Mouse (Mus musculus): ENCODE measurements around the gene Tm4sf19. TPM values are rescaled to one million over a fixed set of nuclear protein-coding genes. Genes with fewer than 3 reads are reported as not detected.

The Tm4sf19 gene
- not detected in 2 replicates for total RNA-seq (2014; fragmentation: Nextera tagmentation)
- 0.12 and 0.60 TPM in 2 replicates for total RNA-seq (2017)
- polyA plus RNA-seq (2012): not detected in 2 replicates

DNA sequence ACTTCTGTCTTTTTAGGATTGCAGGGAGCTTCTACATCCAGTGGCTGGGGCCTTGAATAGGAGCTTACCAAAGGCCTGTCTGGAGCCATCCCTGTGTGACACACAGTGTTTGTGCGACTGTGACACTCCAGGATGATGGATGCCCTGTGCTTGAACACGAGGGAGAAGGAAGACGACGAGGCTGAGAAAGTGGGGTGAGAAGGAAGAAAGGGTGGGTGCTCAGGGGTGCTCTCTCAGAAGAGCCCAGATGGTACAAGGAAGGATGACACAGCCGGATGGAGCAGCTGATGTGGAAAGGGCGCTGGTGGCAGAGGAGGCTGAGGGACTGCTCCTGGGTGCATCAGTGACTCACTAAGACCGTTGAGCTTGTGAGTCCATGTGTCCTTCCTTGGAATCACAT is at the start of gene Tm4sf19:
Gene Tm4sf19 (plus strand): TSS at position 240 of the 400 bp plus-strand sequence.
- Histone ChIP-seq H3K9me3 (replicated peaks) (no peaks in the 10 kb centered on the region), H3K4me3 (ENCODE audit: low read depth, low read length) (no peak within 1 kb of the TSS)
- no peak for ATAC-seq (ENCODE audit: extremely low read depth, insufficient number of reproducible peaks, low FRiP score, poor library complexity, severe bottlenecking)

DNA sequence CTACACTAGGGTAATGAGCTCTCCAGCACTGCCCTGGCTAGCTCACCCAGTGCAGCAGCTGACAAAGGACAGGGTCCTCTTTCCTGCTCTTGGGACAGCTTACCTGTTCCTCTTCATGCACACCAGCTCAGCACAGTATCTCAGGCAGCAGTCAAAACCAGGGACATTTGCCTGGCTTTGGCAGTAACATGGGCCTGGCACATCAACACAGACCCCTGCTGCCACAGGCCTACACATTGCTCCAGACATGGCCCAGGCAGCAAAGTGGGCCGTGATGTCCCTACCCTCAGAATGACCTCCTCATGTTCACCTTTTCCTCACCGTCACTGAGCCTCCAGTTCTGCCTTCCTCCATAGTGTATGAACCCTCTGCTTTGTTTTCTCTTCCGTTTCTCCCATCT is 49.5 kb upstream of the Tm4sf19 start:
- Histone ChIP-seq H3K9me3 (replicated peaks) (no peaks in the 10 kb centered on the region), H3K4me3 (ENCODE audit: low read depth, low read length) (no peak overlapping the region), H3K36me3 (replicated peaks) (peaks cover 36% of the 10 kb centered on the region), H3K4me1 (ENCODE audit: insufficient read depth, low read depth, low read length) (peaks cover 8% of the 10 kb centered on the region), H3K27me3 (ENCODE audit: insufficient read depth, low read length) (no peaks in the 10 kb centered on the region)
- no peak for ATAC-seq (ENCODE audit: extremely low read depth, insufficient number of reproducible peaks, low FRiP score, poor library complexity, severe bottlenecking)
- no peak for DNase-seq (ENCODE audit: low spot score)
- TF ChIP-seq CTCF (IDR thresholded peaks at IDR 0.05; ENCODE audit: low read depth, low read length) (no peak), POLR2AphosphoS5 (IDR thresholded peaks at IDR 0.05; ENCODE audit: insufficient replicate concordance, low read depth, low read length) (no peak), GATA2 (IDR thresholded peaks at IDR 0.05; ENCODE audit: borderline replicate concordance, low read depth, low read length) (no peak)

More for the DNA sequence above, at the start of gene Tm4sf19:
- peaks cover 30% of the 10 kb centered on the region for H3K4me1 ChIP-seq (ENCODE audit: insufficient read depth, low read depth, low read length)
- no peak for DNase-seq (ENCODE audit: low spot score)
- TF ChIP-seq POLR2AphosphoS5 (IDR thresholded peaks at IDR 0.05; ENCODE audit: insufficient replicate concordance, low read depth, low read length): no peak
- no peak for TF ChIP-seq TAL1 (conservative IDR thresholded peaks at IDR 0.05; ENCODE audit: low read depth, low read length)
- TF ChIP-seq GATA2 (IDR thresholded peaks at IDR 0.05; ENCODE audit: borderline replicate concordance, low read depth, low read length): no peak
- no peaks in the 10 kb centered on the region for H3K36me3 ChIP-seq (replicated peaks)
- H3K27me3 ChIP-seq (ENCODE audit: insufficient read depth, low read length): no peaks in the 10 kb centered on the region

- ATAC-seq (ENCODE audit: extremely low read depth, insufficient number of reproducible peaks, low FRiP score, poor library complexity, severe bottlenecking): no peak
- no peak for TF ChIP-seq GATA2 (IDR thresholded peaks at IDR 0.05; ENCODE audit: borderline replicate concordance, low read depth, low read length)
- no peak for TF ChIP-seq CTCF (IDR thresholded peaks at IDR 0.05; ENCODE audit: low read depth, low read length)
- no peak for TF ChIP-seq TAL1 (conservative IDR thresholded peaks at IDR 0.05; ENCODE audit: low read depth, low read length)
- TF ChIP-seq GATA1 (IDR thresholded peaks at IDR 0.05; ENCODE audit: borderline replicate concordance, low read length): no peak
- TF ChIP-seq POLR2AphosphoS5 (IDR thresholded peaks at IDR 0.05; ENCODE audit: insufficient replicate concordance, low read depth, low read length): no peak
- Histone ChIP-seq H3K4me1 (ENCODE audit: insufficient read depth, low read depth, low read length) (peaks cover 6% of the 10 kb centered on the region; the same call in 1 of the 2 replicates), H3K36me3 (replicated peaks) (peaks cover 46% of the 10 kb centered on the region), H3K4me3 (ENCODE audit: low read depth, low read length) (no peak overlapping the region), H3K27me3 (ENCODE audit: insufficient read depth, low read length) (no peaks in the 10 kb centered on the region), H3K9me3 (replicated peaks) (no peaks in the 10 kb centered on the region)
- DNase-seq (ENCODE audit: low spot score): no peak
These were observed 36.8 kb upstream of the Tm4sf19 start for GRCm38 (mm10) chr16:32363530-32363929.

DNA sequence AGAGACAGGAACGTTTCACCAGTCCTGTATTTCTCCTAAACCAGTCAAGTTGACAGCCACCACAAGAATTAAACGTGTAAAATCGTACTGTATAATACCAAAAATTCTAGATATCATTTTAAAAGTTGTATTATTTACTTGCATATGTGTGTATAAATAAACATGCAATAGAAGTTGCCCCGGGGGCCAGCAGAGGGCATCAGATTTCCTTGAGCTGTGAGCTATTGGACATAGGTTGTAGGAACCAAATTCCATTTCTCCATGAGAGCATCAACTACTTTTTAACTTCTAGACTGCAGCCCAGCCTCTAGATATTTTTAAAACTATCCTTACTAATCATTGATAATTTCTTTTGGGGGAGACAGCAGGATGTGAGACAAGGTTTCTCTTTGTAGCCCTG is 29.0 kb upstream of the Tm4sf19 start:
- H3K4me1 ChIP-seq (ENCODE audit: insufficient read depth, low read depth, low read length): peaks cover 13% of the 10 kb centered on the region
- DNase-seq (ENCODE audit: low spot score): no peak
- peak; percentile 6; the same call in 1 of the 2 replicates for TF ChIP-seq CTCF (IDR thresholded peaks at IDR 0.05; ENCODE audit: low read depth, low read length)
- TF ChIP-seq GATA2 (IDR thresholded peaks at IDR 0.05; ENCODE audit: borderline replicate concordance, low read depth, low read length): no peak
- no peak overlapping the region for H3K4me3 ChIP-seq (ENCODE audit: low read depth, low read length)
- peaks cover 53% of the 10 kb centered on the region for H3K36me3 ChIP-seq (replicated peaks)
- ATAC-seq (ENCODE audit: extremely low read depth, insufficient number of reproducible peaks, low FRiP score, poor library complexity, severe bottlenecking): no peak
- no peaks in the 10 kb centered on the region for H3K9me3 ChIP-seq (replicated peaks)
- H3K27me3 ChIP-seq (ENCODE audit: insufficient read depth, low read length): no peaks in the 10 kb centered on the region

DNA sequence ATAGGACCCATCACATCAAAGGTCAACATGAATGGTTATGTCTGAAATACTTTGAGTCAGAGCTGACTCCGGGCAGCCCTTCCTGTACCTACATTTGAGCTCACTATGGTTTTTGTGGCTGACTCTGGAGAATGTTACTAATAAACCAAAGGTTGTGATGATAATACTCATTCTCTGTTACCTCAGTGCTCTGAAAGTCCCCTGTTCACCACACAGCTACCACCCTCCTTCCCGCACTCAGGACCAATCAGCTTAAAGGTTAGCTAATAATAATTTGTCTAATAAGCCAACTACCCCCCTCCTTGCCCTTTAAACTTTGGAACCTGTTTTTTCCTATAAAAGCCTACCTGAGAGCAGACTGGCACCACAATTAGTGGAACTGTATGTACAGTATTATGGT is 20.7 kb upstream of the Tm4sf19 start:
- H3K4me3 ChIP-seq (ENCODE audit: low read depth, low read length): no peak overlapping the region

DNA sequence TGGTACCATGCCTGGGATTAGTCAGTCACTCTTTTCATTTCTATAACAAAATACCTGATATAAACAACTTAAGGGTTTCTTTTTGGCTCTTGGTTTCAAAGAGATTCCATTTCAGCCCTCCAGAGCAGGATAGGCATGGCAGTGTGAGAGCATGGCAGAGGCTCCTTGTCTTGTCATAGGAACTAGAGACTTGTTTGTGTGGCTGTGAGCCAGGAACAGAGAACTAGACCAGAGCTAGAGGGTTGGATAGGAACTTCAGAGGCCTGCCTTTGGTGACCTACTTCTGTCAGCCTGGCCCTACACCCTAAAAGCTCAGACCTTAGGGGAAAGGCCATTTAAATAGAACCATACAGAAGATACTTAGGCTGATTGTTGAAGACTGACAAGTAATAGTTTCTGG is 17.4 kb upstream of the Tm4sf19 start:
- H3K9me3 ChIP-seq (replicated peaks): no peaks in the 10 kb centered on the region
- ATAC-seq (ENCODE audit: extremely low read depth, insufficient number of reproducible peaks, low FRiP score, poor library complexity, severe bottlenecking) (no peak), DNase-seq (ENCODE audit: low spot score) (no peak)
- H3K27me3 ChIP-seq (ENCODE audit: insufficient read depth, low read length): no peaks in the 10 kb centered on the region
- H3K36me3 ChIP-seq (replicated peaks): peaks cover 66% of the 10 kb centered on the region
- no peak overlapping the region for H3K4me3 ChIP-seq (ENCODE audit: low read depth, low read length)
- TF ChIP-seq GATA1 (IDR thresholded peaks at IDR 0.05; ENCODE audit: borderline replicate concordance, low read length) (no peak), GATA2 (IDR thresholded peaks at IDR 0.05; ENCODE audit: borderline replicate concordance, low read depth, low read length) (no peak), TAL1 (conservative IDR thresholded peaks at IDR 0.05; ENCODE audit: low read depth, low read length) (no peak), CTCF (IDR thresholded peaks at IDR 0.05; ENCODE audit: low read depth, low read length) (no peak), POLR2AphosphoS5 (IDR thresholded peaks at IDR 0.05; ENCODE audit: insufficient replicate concordance, low read depth, low read length) (no peak)
- H3K4me1 ChIP-seq (ENCODE audit: insufficient read depth, low read depth, low read length): peaks cover 43% of the 10 kb centered on the region

More for the DNA sequence above, 20.7 kb upstream of the Tm4sf19 start:
- no peak for DNase-seq (ENCODE audit: low spot score)
- H3K9me3 ChIP-seq (replicated peaks): no peaks in the 10 kb centered on the region
- ATAC-seq (ENCODE audit: extremely low read depth, insufficient number of reproducible peaks, low FRiP score, poor library complexity, severe bottlenecking): no peak
- no peak for TF ChIP-seq GATA1 (IDR thresholded peaks at IDR 0.05; ENCODE audit: borderline replicate concordance, low read length)
- TF ChIP-seq GATA2 (IDR thresholded peaks at IDR 0.05; ENCODE audit: borderline replicate concordance, low read depth, low read length): no peak
- TF ChIP-seq CTCF (IDR thresholded peaks at IDR 0.05; ENCODE audit: low read depth, low read length): no peak
- no peak for TF ChIP-seq TAL1 (conservative IDR thresholded peaks at IDR 0.05; ENCODE audit: low read depth, low read length)
- TF ChIP-seq POLR2AphosphoS5 (IDR thresholded peaks at IDR 0.05; ENCODE audit: insufficient replicate concordance, low read depth, low read length): no peak
- H3K36me3 ChIP-seq (replicated peaks): peaks cover 76% of the 10 kb centered on the region
- H3K4me1 ChIP-seq (ENCODE audit: insufficient read depth, low read depth, low read length): peaks cover 25% of the 10 kb centered on the region
- no peaks in the 10 kb centered on the region for H3K27me3 ChIP-seq (ENCODE audit: insufficient read depth, low read length)

- no peaks in the 10 kb centered on the region for H3K9me3 ChIP-seq (replicated peaks)
- H3K4me1 ChIP-seq (ENCODE audit: insufficient read depth, low read depth, low read length): peaks cover 58% of the 10 kb centered on the region
- no peak for TF ChIP-seq GATA1 (IDR thresholded peaks at IDR 0.05; ENCODE audit: borderline replicate concordance, low read length)
- TF ChIP-seq CTCF (IDR thresholded peaks at IDR 0.05; ENCODE audit: low read depth, low read length): no peak
- TF ChIP-seq GATA2 (IDR thresholded peaks at IDR 0.05; ENCODE audit: borderline replicate concordance, low read depth, low read length): no peak
- TF ChIP-seq TAL1 (conservative IDR thresholded peaks at IDR 0.05; ENCODE audit: low read depth, low read length): peak; percentile 50
- H3K27me3 ChIP-seq (ENCODE audit: insufficient read depth, low read length): no peaks in the 10 kb centered on the region
- H3K36me3 ChIP-seq (replicated peaks): peaks cover 50% of the 10 kb centered on the region
- ATAC-seq (ENCODE audit: extremely low read depth, insufficient number of reproducible peaks, low FRiP score, poor library complexity, severe bottlenecking) (peak; percentile 43), DNase-seq (ENCODE audit: low spot score) (no peak)
- no peak overlapping the region; the same call in 1 of the 2 replicates for H3K4me3 ChIP-seq (ENCODE audit: low read depth, low read length)
These were observed 15.4 kb upstream of the Tm4sf19 start for GRCm38 (mm10) chr16:32384885-32385284.
